Mouse (Mus musculus): ENCODE measurements around the gene Itsn1.

DNA sequence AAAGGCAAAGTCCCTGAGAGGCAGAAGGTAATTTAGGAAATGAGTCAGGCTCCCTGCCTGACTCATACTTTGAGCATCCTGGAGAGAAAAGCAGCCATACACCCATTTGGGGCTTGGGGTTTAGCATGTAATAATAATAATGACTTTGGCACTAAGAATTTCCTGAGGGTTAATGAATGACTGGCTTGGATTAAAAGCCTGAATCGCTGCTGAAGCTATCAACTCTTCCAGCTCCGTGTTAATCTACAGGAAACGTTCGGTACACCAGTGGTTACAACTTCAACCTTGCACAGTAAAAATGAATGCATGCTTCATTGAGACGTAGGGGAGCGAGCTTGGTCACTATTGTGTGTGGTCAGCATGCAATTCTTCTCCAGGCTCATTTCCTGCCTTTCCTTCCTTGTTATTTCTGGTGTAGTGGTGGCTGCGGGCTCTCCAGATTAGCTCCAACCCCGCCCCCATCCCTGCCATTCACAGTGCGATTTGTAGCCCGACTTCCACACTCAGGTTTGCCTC is 240.5 kb downstream of the Itsn1 start:
- TF ChIP-seq POLR2A (IDR thresholded peaks at IDR 0.05; ENCODE audit: low read depth, low read length) (no peak), CTCF (conservative IDR thresholded peaks at IDR 0.05; ENCODE audit: insufficient read depth, insufficient read length, low read depth, low read length) (no peak)
